Mouse (Mus musculus): ENCODE data around the gene Birc7. TPM values are rescaled to one million over a fixed set of nuclear protein-coding genes. Genes with fewer than 3 reads are reported as not detected.

Gene Birc7
- total RNA-seq, 4 experiments from 2014 or later: 0.27 to 0.48 (median 0.31) TPM; not detected in 1

DNA sequence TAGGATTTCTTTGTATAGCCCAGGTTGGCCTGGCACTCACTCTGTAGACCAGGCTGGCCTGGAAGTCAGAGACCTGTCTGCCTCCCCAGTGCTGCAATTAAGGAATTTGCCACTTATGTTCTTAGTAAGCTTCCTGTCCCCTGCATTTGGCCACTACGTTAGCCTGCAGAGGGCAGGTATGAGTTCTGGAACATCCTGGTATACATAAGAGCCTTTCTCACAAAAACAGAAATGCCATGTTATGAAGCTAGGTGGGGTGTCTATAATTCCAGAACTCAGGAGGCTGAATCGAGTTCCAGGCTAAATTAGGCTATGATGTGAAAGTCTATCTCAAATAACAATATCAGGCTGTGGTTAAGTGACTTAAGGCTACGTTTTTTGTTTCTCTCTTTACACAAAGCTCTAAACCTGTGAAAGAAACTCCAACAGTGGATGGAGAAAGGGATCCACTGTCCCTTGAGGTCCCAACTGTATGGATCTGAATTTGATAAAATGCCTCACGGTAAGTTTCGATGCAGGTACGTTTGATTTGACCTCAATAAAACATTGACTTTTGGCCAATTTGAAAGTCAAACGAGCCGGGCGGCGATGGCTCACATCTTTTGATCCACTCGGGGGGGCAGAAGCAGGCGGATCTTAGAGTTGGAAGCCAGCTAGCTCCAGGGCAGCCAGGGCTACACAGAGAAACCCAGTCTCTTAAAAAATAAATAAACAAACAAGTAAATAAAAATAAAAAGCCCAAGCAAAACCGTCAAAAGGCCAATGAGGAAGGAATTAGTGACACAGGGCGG is 37.5 kb downstream of the Birc7 start:
- no peak for DNase-seq (ENCODE audit: low spot score in 2 of 2)

DNA sequence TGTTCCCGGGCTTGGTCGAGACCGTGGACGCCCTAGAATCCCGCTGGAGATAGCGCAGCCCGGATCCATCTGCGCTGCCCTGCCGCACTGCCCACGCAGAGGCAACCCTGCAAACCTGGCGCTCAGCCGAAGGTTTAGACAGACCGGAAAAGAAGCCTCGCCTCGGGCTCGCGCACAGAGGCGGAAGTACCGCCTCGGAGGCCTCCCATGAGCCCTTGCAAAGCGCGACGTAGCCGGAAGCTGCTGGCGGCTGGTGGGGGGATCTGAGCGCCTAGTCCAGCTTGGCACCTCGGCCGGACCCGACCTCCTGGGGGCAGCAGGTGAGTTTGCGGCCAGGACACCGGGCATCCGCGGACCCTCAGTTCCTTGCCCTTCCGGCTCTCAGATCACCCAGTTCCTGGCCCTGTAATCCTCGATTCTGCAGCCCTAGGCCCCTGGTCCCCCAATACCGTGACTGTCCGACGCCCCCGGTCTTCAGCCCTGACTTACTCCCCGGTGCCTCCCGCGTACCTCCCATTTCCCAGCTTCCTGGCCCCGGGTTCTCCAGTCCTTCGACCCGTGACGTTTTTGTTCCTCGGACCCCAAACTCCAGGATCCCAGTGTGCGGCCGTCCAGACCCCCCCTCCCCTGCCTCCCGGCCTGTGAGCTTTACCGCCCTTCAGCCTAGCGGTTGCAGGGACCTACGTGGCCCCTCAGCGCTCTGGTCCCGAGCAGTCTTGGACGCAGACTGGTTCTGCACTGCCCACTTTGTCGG is 38.4 kb downstream of the Birc7 start, which contains the start of gene Arfgap1:
Gene Arfgap1, plus strand, starts transcription at position 216 of the 754 bp plus-strand sequence.
- peak; percentile 88 to 91 for DNase-seq (ENCODE audit: low spot score in 2 of 2)

DNA sequence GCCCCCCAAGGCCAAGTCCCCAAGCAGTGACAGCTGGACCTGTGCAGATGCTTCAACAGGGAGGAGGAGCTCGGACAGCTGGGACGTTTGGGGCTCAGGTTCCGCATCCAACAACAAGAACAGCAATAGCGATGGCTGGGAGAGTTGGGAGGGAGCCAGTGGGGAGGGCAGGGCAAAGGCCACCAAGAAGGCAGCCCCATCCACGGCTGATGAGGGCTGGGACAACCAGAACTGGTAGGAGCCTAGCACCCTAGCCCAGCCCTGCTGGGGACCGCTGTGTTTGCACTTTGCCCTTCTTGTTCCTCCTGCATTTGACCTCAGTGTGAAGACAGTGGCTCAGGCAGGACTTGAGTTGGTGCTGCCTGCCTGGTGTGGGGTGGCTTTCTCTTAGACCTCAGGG is 52.3 kb downstream of the Birc7 start:
- DNase-seq (ENCODE audit: low spot score in 2 of 2): no peak

Small RNA genes lying within 50 kb of the gene (microRNA-seq; reads per million reads assigned to microRNA genes)
- gene Mir124a-3: 0 to 0.76 reads per million in 2 experiments

Other genes starting within 250 kb of the Birc7 start
- gene Dido1, start 219.0 kb upstream of the Birc7 start, total RNA-seq (2022): 10 to 100 TPM; 55.2 to 63.2 (median 60.2) TPM
- gene Gid8, start 218.9 kb upstream of the Birc7 start, total RNA-seq (2022): 10 to 100 TPM; 57.7 to 66.1 (median 60.0) TPM
- gene Slc17a9, start 203.8 kb upstream of the Birc7 start, total RNA-seq (2022): 1 to 10 TPM in 1 of 4 experiments, under 1 TPM in 3; 0.29 to 1.0 (median 0.71) TPM
- gene Bhlhe23, start 152.1 kb upstream of the Birc7 start, total RNA-seq (2022): not detected
- 10 to 100 TPM; 53.7 to 57.3 (median 55.3) TPM for gene Ythdf1, start 8.1 kb upstream of the Birc7 start, total RNA-seq (2022)
- gene Nkain4, start 25.7 kb downstream of the Birc7 start, total RNA-seq (2022): 10 to 100 TPM; 51.3 to 66.2 (median 57.5) TPM
- 100 to 1,000 TPM; 136 to 140 (median 137) TPM for gene Arfgap1, start 38.2 kb downstream of the Birc7 start, total RNA-seq (2022)
- 1 to 10 TPM; 2.8 to 5.5 (median 3.1) TPM for gene Col20a1, start 57.5 kb downstream of the Birc7 start, total RNA-seq (2022)
- 10 to 100 TPM; 21.1 to 28.4 (median 23.8) TPM for gene Chrna4, start 114.5 kb downstream of the Birc7 start, total RNA-seq (2022)
- gene Kcnq2, start 206.3 kb downstream of the Birc7 start, total RNA-seq (2022): 100 to 1,000 TPM; 264 to 350 (median 303) TPM
- gene Eef1a2, start 228.0 kb downstream of the Birc7 start, total RNA-seq (2022): 1,000 to 10,000 TPM in 3 of 4 experiments, 100 to 1,000 TPM in 1; 995 to 1,073 (median 1,037) TPM

All from layer of hippocampus, adult 8-10 months (tissue).